Mouse (Mus musculus) heart, postnatal 14 days (tissue): ENCODE results near the gene Dnaic1. TPM values are rescaled to one million over a fixed set of nuclear protein-coding genes. Genes with fewer than 3 reads are reported as not detected.

Experiments
- DNase-seq, 2 experiments: peaks; one replicate each; pipeline ENCODE4 v3.0.0; 2021 to 2022
- intact Hi-C: fragments of 180-260 bp; cut with DNase I; formaldehyde crosslinking; loops from one replicate; pipeline ENCODE4 v1.15.1; 2025
- total RNA-seq, 2 experiments: library from RNA; stranded (reverse); gene quantifications; 2 replicates each; pipeline ENCODE4 v1.2.3; 2021

Dnaic1 gene
- total RNA-seq, 2 experiments from 2014 or later: 0.93 to 1.7 TPM

DNA sequence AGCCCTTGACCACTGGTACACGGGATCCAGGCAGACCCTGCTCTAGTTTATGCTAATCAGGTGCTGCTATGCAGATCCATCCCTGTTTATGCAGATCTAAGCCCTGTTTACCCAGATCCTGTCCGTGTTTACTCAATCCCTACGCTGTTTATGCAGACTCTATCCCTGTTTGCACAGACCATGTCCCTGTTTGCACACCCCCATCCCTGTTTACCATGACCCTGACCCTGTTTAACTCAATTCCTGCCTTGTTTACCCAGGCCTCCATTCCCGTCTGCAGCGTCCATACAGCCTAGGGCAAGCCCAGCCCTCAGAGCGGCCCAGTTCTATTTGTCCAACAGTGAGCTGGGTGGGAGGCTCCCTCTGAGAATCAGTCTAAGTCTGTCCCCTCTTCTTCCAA is 60.6 kb downstream of the Dnaic1 start:
- no peak for DNase-seq

GRCm38 (mm10) chr4:41631390-41631789 is 61.8 kb downstream of the Dnaic1 start:
- intact Hi-C loops: no loop called here
- DNase-seq: peak in 1 of 2 experiments; percentile 32

More for the DNA sequence above, 60.6 kb downstream of the Dnaic1 start:
- intact Hi-C loops: no loop called here

GRCm38 (mm10) chr4:41633001-41633400 is 63.4 kb downstream of the Dnaic1 start:
- intact Hi-C loops: no loop called here

GRCm38 (mm10) chr4:41634631-41635030 is 65.1 kb downstream of the Dnaic1 start:
- intact Hi-C loops: no loop called here
- no peak for DNase-seq

More at GRCm38 (mm10) chr4:41633001-41633400, 63.4 kb downstream of the Dnaic1 start:
- no peak for DNase-seq

- DNase-seq: no peak
- intact Hi-C loops: no loop called here
Measured at GRCm38 (mm10) chr4:41635224-41635623, 65.6 kb downstream of the Dnaic1 start.

GRCm38 (mm10) chr4:41635906-41636305 is 66.3 kb downstream of the Dnaic1 start:
- intact Hi-C loops: loop anchor here (2.0 kb wide), 1 partner anchor 67 kb away; the partner anchor contains the start of genes Dnaic1 and Fam219a
- DNase-seq: no peak

GRCm38 (mm10) chr4:41636366-41636765 is 66.8 kb downstream of the Dnaic1 start:
- intact Hi-C loops: loop anchor here (2.0 kb wide), 1 partner anchor 68 kb away; the partner anchor contains the start of genes Dnaic1 and Fam219a
- DNase-seq: no peak

- intact Hi-C loops: loop anchor here (2.0 kb wide), 1 partner anchor 68 kb away; the partner anchor contains the start of genes Dnaic1 and Fam219a
- no peak for DNase-seq
Measured at GRCm38 (mm10) chr4:41636882-41637635, 67.5 kb downstream of the Dnaic1 start.

DNA sequence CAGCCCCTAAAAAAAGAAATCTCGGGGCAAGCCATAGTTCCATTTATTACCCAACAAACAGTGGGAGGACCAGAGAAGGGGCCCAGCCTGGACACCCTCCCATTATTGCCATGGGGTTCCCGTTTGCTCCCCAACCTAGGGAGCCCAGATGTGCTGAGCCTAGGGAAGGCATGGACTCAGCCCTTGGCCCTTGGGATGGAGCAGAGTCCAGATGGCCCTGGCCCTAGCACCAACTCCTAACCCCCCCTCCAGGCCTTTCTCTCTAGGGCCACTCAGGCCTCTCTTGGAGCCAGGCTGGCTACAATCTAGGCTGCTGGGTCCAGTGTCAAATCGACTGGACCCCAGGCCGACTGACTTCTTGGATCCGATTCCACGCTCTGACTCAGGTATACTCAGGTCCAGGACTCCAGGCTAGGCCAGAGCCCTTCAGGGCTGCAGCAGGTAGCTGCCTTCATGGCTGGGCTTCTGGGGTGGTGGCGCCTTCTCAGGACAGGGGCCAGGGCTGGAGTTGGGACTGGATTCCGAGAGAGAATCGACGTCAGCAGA is 68.7 kb downstream of the Dnaic1 start:
- DNase-seq: no peak
- intact Hi-C loops: no loop called here

DNA sequence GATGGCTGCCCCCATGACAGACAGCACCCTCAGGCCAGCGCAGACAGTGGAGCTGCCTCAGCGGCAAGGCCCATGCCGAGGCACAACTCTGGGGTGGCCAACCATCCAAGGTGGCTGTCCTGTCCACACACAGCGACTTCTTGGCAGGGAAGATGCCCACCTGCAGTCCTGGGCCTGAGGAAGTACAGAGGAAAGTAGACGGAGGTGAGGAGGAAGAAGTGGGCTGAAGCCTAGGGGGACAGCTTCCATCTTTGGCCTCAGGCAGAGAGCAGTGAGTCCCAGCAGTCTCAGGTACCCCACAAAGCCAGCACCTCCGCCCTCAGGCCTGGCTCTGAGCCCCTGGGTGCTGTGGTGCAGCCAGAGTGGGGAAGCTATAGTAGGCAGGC is 69.2 kb downstream of the Dnaic1 start:
- intact Hi-C loops: no loop called here
- no peak for DNase-seq

GRCm38 (mm10) chr4:41639214-41639841 is 69.8 kb downstream of the Dnaic1 start:
- no peak for DNase-seq

DNA sequence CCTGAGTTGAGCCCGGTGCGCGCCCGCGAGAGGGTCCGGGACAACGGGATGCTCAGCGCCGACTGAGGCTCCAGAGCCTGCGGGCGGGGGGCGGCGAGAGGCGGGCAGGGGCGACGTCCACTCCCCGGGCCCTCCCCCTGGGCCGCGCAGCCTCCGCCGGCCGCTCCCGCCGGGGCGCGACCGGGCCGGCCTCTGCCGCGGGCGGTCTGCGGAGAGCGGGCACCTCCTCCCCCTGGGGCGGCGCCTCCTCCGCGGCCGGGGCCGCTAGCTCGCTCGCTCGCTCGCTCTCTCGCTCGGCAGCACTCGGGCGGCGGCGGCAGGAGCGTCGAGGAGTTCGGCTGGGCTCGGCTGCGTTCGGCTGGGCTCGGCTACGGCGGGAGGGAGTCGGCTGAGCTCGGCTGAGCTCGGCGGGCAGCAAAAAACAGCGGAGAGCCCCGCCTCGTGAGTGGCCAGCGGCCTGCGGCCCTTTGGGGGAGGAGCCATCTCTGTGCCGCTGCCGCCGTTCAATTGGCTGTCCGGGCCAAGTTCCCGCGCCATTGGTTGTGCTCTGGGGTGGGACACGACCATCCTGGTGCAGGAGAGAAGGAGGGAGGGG is 70.4 kb downstream of the Dnaic1 start, which contains the start of gene Enho:
Gene Enho, minus strand, starts transcription at position 412 of the 595 bp plus-strand sequence.
- intact Hi-C loops: no loop called here
- DNase-seq: peak; percentile 97 to 98

More at GRCm38 (mm10) chr4:41639214-41639841, 69.8 kb downstream of the Dnaic1 start:
- intact Hi-C loops: no loop called here

DNA sequence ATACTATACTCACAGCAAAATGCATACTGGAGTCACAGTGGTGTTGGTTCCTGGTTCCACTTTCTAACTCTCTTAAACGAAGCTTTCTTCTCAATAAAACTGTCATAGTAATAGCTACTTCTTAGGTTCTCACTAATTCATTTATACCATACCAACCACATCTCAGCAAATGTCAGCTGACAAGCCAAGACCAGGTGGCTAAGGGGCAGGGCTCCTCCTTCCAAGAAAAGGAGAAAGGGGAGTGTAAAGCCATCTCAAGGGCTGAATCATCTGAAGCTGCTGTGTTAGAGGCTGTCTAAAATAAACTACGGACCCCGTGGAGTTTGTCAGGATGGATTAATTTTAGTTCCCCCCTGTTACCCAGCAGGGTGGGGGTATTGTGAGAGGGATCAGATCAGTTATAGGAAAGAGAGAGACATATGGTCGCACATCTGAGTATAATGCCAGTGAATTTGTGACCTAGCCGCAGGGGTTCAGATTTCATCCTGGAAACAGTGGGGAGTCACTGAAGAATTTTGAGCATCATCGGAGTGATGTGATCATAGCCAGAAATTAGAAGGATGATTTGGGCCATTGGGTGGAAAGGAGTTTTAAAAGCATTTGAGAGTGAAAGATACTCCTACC is 71.7 kb downstream of the Dnaic1 start:
- no peak for DNase-seq
- intact Hi-C loops: no loop called here

DNA sequence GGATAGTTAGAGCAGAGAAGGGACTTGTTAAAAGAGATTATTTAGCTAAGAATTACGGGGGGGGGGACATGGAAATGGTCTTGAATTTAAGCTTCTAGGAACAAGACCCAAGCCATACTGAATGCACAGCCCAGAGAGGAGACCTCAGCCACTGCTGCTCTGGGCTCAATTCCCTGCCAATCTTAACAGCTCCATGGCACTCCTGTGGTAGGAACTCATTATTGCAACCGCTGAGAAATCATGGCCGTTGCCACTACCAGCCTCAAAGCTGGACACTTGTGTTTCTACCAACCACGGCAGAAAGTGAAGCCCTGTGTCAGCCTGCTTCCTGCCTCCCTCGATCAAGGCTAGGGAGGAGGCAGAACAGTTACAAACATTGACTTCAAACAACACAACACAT is 75.9 kb downstream of the Dnaic1 start:
- peak in 1 of 2 experiments; percentile 52 for DNase-seq
- intact Hi-C loops: no loop called here

DNA sequence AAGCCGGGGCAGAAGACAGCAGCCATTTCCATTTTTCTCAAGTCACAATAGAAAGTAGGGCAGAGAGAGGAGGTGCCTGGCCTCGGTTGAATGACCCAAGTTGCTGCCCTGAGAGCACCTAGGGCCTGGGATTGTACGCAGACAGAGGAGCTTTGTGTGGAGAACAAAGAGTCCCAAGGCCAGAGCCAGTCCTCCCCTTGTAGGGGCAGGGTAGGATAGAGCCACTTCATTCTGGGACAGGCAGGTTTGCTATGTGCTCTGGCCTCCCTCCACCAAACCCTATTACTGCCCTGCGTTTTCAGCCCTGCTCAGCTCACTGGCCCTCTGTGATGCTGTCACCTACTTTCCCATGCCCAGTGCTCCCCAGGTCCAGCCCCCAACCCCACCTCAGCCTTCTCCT is 78.6 kb downstream of the Dnaic1 start:
- intact Hi-C loops: no loop called here
- DNase-seq: no peak

GRCm38 (mm10) chr4:41648627-41649026 is 79.1 kb downstream of the Dnaic1 start:
- intact Hi-C loops: no loop called here

GRCm38 (mm10) chr4:41653296-41653695 is 83.7 kb downstream of the Dnaic1 start:
- intact Hi-C loops: loop anchor here (1.0 to 2.0 kb wide), 3 partner anchors 38 to 185 kb away; no protein-coding TSS in a partner anchor
- peak; percentile 75 to 85 for DNase-seq

More at GRCm38 (mm10) chr4:41648627-41649026, 79.1 kb downstream of the Dnaic1 start:
- no peak for DNase-seq

GRCm38 (mm10) chr4:41653730-41654129 is 84.2 kb downstream of the Dnaic1 start:
- intact Hi-C loops: loop anchor here (1.0 to 2.0 kb wide), 4 partner anchors 39 to 185 kb away; partner anchors contain the start of gene Cntfr
- DNase-seq: no peak

GRCm38 (mm10) chr4:41654217-41654616 is 84.6 kb downstream of the Dnaic1 start:
- intact Hi-C loops: loop anchor here (2.0 kb wide), 1 partner anchor 43 kb away; the partner anchor contains the start of gene Cntfr
- DNase-seq: peak; percentile 64 to 75

DNA sequence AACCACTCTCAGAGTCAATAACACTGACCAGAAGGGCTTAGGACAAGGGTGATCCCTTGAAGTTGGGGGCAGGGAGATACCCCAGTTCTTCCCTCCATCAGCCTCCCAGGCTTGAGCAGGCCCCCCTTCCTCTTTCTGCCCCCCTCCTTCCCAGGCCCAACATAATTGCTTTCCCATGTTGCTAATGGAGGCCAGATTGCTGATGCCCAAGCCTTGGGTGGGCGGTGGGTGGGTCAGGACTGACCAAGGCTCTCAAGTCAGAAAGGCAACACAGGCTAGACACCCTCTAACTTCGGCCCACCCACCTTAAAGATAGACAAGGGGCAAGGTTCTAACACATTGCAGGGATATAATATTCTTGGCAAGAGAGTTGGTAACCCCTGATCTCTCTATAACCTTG is 86.0 kb downstream of the Dnaic1 start:
- DNase-seq: no peak
- intact Hi-C loops: loop anchor here (2.0 kb wide), 1 partner anchor 41 kb away; the partner anchor contains the start of gene Cntfr
